Mouse (Mus musculus) heart, adult 2 months (tissue): Measurements from ENCODE around the gene Lpo.

Experiments
- CTCF ChIP-seq: fragments of 200-600 bp; IDR thresholded peaks from 2 replicates; pipeline ENCODE4 v1.8.1; 2022; ENCODE audit warnings: antibody characterized with exemption, mild to moderate bottlenecking, moderate library complexity
- POLR2A ChIP-seq: fragments of 200-500 bp; IDR thresholded peaks from 2 replicates; pipeline ENCODE4 v1.6.1; 2011; ENCODE audit warnings: mild to moderate bottlenecking, low read depth, low read length, control low read depth; ENCODE audit not compliant: insufficient read depth

GRCm38 (mm10) chr11:87870096-87870495, 42.0 kb upstream of the Lpo start:
- TF ChIP-seq CTCF = no peak
- no peak for TF ChIP-seq POLR2A
